Mouse (Mus musculus) liver, embryonic 16.5 days (tissue): ENCODE data around the gene Flt4. TPM values are rescaled to one million over a fixed set of nuclear protein-coding genes. Genes with fewer than 3 reads are reported as not detected.

Source experiments
- ATAC-seq: fragments of 200-750 bp; cut with Nextera tagmentation; 2 replicates; pipeline ENCODE4 v1.8.0; 2017; ENCODE audit warnings: low read depth, mild to moderate bottlenecking, moderate number of reproducible peaks, moderate library complexity
- H3K27ac ChIP-seq: fragments of 300-500 bp; sonication (generic); 2 replicates; pipeline ENCODE4 v1.5.1; 2014; ENCODE audit warnings: mild to moderate bottlenecking, low read length
- H3K27me3 ChIP-seq: fragments of 300-500 bp; sonication (generic); 2 replicates; pipeline ENCODE4 v1.6.1; 2014; ENCODE audit warnings: low read depth, low read length, mixed read lengths; ENCODE audit not compliant: control insufficient read depth, insufficient read depth
- H3K36me3 ChIP-seq: fragments of 300-500 bp; sonication (generic); 2 replicates; pipeline ENCODE4 v1.6.1; 2014; ENCODE audit warnings: mild to moderate bottlenecking; ENCODE audit not compliant: control insufficient read depth, insufficient read depth
- H3K4me1 ChIP-seq: fragments of 300-500 bp; sonication (generic); 2 replicates; pipeline ENCODE4 v1.6.1; 2014; ENCODE audit warnings: low read depth, low read length, mixed read lengths; ENCODE audit not compliant: control insufficient read depth
- H3K4me2 ChIP-seq: fragments of 300-500 bp; sonication (generic); 2 replicates; pipeline ENCODE4 v1.6.1; 2014; ENCODE audit warnings: low read depth, low read length, mixed read lengths
- H3K4me3 ChIP-seq: fragments of 300-500 bp; sonication (generic); 2 replicates; pipeline ENCODE4 v1.5.1; 2014; ENCODE audit warnings: low read depth, mild to moderate bottlenecking, low read length
- H3K9ac ChIP-seq: fragments of 300-500 bp; sonication (generic); 2 replicates; pipeline ENCODE4 v1.6.1; 2014; ENCODE audit warnings: low read depth, low read length
- H3K9me3 ChIP-seq: fragments of 300-500 bp; sonication (generic); replicated peaks from 2 replicates; pipeline ENCODE4 v1.6.1; 2016; ENCODE audit warnings: low read length; ENCODE audit not compliant: control insufficient read depth
- WGBS: fragments of 180-500 bp; shearing (Covaris S2); extraction: QIAGEN DNeasy Blood & Tissue Kit; methylation state at CpG from one replicate; pipeline ENCODE4 v1.1.7; 2014; ENCODE audit not compliant: insufficient replicate concordance; 5-methylcytosine and 5-hydroxymethylcytosine counted together
- polyA plus RNA-seq: library from polyadenylated mRNA; unstranded; fragments of >200 nt; fragmentation: Nextera tagmentation; extraction: Ambion mirVana; gene quantifications from 2 replicates; pipeline ENCODE4 v1.2.1, GENCODE M21; 2015

The Flt4 gene
- polyA plus RNA-seq, 1 experiment from 2014 or later = 3.9 TPM

DNA sequence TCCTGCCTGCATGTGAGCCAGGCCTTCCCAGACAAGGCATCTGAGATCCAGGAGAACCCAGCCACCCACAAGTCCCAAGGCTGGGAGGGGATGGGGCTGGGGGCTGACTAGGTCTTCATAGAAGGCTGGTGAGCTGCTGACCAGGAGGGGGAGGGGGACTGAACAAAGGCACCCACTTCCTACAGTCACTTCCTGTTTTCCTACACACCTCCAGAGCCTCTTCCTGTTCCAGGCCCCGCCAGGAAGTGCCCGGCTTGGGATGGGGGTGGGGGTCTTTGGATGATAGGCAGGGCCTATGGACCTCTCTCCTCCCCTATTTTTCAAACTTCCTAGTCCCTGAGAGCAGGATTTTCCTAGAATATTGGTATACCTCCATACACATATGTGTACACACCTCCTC lies 23.2 kb downstream of the Flt4 start:
- ATAC-seq = peak; percentile 41; the same call in 1 of the 2 replicates
- Histone ChIP-seq H3K9me3 (no peaks in the 10 kb centered on the region), H3K27me3 (peaks cover 27% of the 10 kb centered on the region), H3K4me3 (no peak overlapping the region), H3K4me1 (no peaks in the 10 kb centered on the region; the same call in 1 of the 2 replicates), H3K36me3 (no peaks in the 10 kb centered on the region), H3K27ac (no peak overlapping the region), H3K4me2 (no peak overlapping the region), H3K9ac (no peak overlapping the region)
- WGBS = 13% methylated on average over 2 of the region's 2 CpGs

DNA sequence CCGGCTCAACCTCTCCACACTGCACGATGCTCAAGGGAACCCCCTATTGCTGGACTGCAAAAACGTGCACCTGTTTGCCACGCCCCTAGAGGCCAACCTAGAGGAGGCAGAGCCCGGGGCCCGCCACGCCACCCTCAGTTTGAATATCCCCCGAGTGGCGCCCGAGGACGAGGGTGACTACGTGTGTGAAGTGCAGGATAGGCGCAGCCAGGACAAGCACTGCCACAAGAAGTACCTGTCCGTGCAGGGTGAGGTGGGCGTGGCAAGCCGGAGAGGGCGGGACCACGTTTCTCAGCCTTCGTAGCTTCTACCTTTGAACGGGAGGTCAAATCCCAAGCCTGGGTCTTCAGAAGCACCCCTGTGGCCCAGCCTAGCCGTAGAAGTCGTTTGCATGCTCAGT lies 25.0 kb downstream of the Flt4 start:
- no peak for ATAC-seq
- no peaks in the 10 kb centered on the region; the same call in 1 of the 2 replicates for H3K4me1 ChIP-seq
- no peaks in the 10 kb centered on the region for H3K9me3 ChIP-seq
- H3K27ac ChIP-seq = no peak overlapping the region
- no peaks in the 10 kb centered on the region for H3K36me3 ChIP-seq
- no peak overlapping the region for H3K9ac ChIP-seq
- WGBS = 35% methylated on average over 22 of the region's 22 CpGs
- 0 out of 2 replicates have a peak overlapping the region, but pooled peaks have one; percentile 17 for H3K4me2 ChIP-seq
- H3K4me3 ChIP-seq = 0 out of 2 replicates have a peak overlapping the region, but pooled peaks have one; percentile 8
- peaks cover 31% of the 10 kb centered on the region for H3K27me3 ChIP-seq

DNA sequence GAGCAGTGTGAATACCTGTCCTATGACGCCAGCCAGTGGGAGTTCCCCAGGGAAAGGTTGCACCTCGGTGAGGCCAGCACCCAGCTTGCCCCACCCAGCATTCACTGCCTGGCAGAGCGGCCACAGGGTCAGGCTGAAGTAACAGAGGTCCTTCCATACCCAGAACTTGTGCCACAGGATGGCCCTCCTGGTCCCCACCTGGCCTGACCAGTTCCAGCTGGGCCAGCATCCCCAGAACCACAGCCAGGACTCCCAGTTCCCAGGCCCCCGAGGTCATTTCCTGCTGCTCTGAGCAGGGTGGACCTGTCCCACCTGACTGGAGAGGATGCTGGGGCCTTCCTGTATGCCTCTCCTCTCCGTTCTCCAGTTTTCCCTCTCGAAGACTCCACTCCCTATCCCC lies 26.6 kb downstream of the Flt4 start:
- Histone ChIP-seq H3K4me3 (no peak overlapping the region), H3K4me2 (no peak overlapping the region), H3K27me3 (peaks cover 31% of the 10 kb centered on the region), H3K36me3 (no peaks in the 10 kb centered on the region), H3K9me3 (no peaks in the 10 kb centered on the region), H3K4me1 (no peaks in the 10 kb centered on the region; the same call in 1 of the 2 replicates), H3K9ac (no peak overlapping the region), H3K27ac (no peak overlapping the region)
- no peak for ATAC-seq
- WGBS = 38% methylated on average over 6 of the region's 6 CpGs

DNA sequence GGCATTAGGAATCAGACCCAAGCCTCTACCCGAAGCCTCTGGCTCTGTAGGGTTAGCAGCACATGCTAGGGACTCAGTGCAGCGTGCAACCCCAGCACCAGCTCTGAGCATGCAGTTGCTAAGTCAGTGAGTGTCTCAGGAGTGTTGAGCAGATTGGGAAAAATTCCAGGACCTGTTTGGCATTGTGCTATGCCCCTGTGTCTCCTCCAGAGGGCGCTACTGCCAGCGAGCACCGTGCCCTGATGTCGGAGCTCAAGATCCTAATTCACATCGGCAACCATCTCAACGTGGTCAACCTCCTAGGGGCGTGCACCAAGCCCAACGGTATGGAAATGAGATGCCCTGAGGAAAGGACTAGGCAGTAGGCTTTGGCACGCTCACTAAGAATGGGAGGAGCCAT lies 27.4 kb downstream of the Flt4 start:
- no peak for ATAC-seq
- Histone ChIP-seq H3K4me1 (no peaks in the 10 kb centered on the region; the same call in 1 of the 2 replicates), H3K9ac (no peak overlapping the region), H3K36me3 (no peaks in the 10 kb centered on the region), H3K4me3 (no peak overlapping the region), H3K27ac (no peak overlapping the region), H3K4me2 (no peak overlapping the region), H3K27me3 (peaks cover 31% of the 10 kb centered on the region), H3K9me3 (no peaks in the 10 kb centered on the region)
- 12% methylated on average over 11 of the region's 11 CpGs for WGBS

DNA sequence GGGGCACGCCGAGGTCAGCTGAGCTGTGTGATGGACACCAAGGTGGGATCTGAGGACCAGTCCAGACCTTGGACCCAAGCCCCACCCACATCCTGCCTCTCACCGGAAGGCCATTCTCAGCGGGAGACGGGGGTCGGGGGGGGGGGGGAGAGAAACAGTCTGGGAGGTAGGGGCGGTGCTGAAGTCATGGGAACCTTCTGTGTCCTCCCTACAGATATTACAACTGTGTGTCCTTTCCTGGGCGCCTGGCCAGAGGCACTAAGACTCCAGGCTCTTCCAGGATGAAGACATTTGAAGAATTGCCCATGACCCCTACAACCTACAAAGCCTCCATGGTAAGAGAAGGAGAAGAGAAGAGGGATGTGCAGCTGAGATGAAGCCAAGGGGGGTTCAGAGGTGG lies 36.6 kb downstream of the Flt4 start:
- Histone ChIP-seq H3K4me1 (peaks cover 3% of the 10 kb centered on the region), H3K9me3 (no peaks in the 10 kb centered on the region), H3K27me3 (no peaks in the 10 kb centered on the region), H3K4me2 (no peak overlapping the region), H3K27ac (no peak overlapping the region), H3K4me3 (no peak overlapping the region), H3K36me3 (no peaks in the 10 kb centered on the region), H3K9ac (no peak overlapping the region)
- WGBS = 54% methylated on average over 7 of the region's 8 CpGs
- ATAC-seq = no peak

DNA sequence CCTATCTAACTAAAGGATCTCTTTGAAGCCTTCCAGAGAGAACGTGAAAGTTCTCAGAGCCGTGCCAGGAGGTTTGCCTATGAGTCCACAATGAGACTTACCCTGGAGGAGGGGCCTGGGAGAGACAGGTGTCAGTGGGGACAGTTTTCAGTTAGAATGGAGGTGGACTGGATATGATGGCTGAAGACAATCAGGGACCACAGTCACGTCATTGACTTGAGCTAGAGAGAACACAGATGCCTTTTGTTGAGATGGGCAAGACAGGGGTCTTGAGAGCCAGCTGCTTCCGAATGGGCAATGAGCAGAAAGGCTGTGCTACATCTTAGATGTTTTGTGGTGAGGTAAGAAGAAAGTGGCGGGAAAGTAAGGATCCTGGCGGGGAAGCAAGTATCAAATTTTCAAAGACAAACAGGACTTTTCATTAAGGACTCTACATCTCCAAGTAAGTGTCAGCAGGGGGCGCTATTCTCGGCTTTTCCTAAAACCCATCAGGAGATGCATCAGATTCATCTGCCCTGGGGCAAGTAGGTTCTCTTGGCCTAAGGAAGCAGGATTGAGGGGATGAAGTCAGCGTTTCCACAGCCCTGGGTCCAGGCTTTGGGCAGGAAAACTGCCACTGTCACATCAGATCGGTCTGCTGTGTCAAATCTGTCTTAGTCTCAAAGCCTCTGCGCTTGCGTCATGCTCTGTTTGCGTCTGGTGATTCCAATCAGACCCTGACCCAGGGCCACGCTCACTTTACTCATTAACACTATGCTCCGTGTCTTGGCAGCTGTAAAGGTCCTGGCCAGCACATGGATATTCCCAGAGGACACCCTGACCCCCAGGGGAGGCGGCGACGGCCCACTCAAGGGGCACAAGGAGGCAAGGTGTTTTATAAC lies 41.3 kb downstream of the Flt4 start:
- Histone ChIP-seq H3K9ac (no peak overlapping the region), H3K4me3 (0 out of 2 replicates have a peak overlapping the region, but pooled peaks have one; percentile 14), H3K9me3 (no peaks in the 10 kb centered on the region), H3K27me3 (no peaks in the 10 kb centered on the region), H3K36me3 (no peaks in the 10 kb centered on the region), H3K4me1 (peaks cover 28% of the 10 kb centered on the region), H3K27ac (peak overlapping the region; percentile 75; the same call in 1 of the 2 replicates), H3K4me2 (peak overlapping the region; percentile 40; the same call in 1 of the 2 replicates)
- 53% methylated on average over 18 of the region's 18 CpGs for WGBS
- peak; percentile 37 for ATAC-seq

DNA sequence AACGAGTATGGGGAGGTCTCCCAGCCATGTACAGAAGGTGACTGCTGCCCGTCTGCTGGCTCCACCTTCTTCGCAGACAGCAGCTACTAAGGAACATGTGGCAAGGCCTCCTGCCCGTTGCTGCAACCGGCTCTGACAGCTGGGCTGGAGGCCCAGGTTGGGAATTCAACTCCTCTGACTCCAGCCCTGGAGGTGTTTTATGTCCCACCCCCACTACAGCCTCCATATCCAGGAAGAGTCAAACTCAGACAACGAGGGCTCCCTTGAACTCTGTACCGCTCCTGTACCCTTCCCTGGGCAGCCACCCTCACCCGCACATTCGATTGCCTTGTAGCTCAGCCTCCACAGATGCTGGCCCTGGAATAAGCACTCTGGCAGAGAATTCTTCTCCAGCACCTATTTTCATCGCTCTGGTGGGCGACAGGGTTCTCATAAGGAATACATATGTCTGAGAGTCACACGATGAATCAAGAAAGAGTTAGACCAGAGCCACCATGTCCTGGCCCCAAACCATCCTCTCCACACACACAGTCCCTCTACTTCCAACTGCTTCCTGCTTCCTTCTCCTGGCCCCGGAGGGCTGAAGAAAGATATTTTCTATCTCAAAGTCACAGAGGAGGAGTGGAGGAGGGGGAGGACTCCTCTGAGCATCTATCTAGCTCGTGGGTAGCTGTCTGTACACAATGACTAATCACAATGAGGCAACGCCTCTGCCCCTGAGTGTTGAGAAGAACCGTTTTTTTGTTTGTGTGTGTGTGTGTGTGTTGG lies 42.1 kb downstream of the Flt4 start:
- Histone ChIP-seq H3K9ac (no peak overlapping the region), H3K27ac (peak overlapping the region; percentile 75), H3K27me3 (no peaks in the 10 kb centered on the region), H3K4me2 (peak overlapping the region; percentile 40), H3K36me3 (no peaks in the 10 kb centered on the region), H3K9me3 (no peaks in the 10 kb centered on the region), H3K4me1 (peaks cover 28% of the 10 kb centered on the region), H3K4me3 (no peak overlapping the region)
- peak; percentile 77 for ATAC-seq
- 40% methylated on average over 16 of the region's 16 CpGs for WGBS

DNA sequence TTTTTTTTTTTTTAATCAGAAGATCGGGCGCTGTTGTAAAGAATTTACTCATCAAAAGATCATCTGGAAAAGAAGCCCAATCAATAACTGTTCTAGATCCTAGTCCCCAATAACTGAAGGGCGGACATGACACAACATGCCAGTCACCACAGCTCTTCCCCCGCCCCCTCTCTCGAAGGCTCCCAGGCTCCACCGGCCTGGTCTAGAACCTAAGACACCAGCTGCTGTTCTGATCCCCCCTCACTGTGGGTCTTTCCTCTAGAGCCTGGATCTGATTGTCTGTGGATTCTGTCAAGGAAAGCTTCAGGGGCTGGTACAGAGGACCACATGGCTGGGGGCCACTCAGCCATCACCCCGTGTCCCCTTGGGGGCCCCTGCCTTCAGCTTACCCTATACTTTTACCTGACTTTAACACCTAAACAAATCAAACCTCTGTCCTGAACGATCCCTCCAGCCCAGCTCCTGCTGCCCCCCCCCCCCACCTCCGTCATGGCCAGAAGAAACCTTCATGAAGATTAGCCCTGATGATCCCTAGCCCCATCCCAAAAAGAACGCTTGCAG lies 42.8 kb downstream of the Flt4 start:
- ATAC-seq = no peak; the same call in 1 of the 2 replicates
- peak overlapping the region; percentile 40 for H3K4me2 ChIP-seq
- 38% methylated on average over 10 of the region's 10 CpGs for WGBS
- no peaks in the 10 kb centered on the region for H3K36me3 ChIP-seq
- no peaks in the 10 kb centered on the region for H3K9me3 ChIP-seq
- H3K27me3 ChIP-seq = no peaks in the 10 kb centered on the region
- peak overlapping the region; percentile 75 for H3K27ac ChIP-seq
- peaks cover 28% of the 10 kb centered on the region for H3K4me1 ChIP-seq
- no peak overlapping the region for H3K4me3 ChIP-seq
- no peak overlapping the region for H3K9ac ChIP-seq
